Mouse (Mus musculus): ENCODE measurements around the gene Shroom3. TPM values are rescaled to one million over a fixed set of nuclear protein-coding genes. Genes with fewer than 3 reads are reported as not detected.

Shroom3 gene
- polyA plus RNA-seq, 1 experiment = 0.38 TPM

DNA sequence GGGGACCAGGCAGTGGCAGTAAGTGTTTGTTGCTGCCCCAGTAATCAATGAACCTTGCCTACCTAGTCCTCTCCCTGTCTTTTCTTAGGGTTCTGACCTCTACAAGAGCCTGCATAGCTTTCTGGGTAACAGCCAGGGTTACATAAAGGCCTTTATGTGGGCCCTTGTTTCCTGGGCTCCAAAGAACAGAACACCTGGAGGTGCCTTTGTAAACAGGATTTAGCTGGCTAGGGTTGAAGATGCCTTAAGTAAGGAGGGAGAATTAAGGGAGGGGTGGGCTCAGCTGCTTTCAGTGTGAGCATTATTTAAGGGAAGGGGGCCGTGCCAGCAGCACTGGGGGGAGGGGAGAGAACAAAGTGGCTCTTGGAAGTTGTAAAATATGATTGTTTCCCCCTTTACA, 210.5 kb downstream of the Shroom3 start:
- Histone ChIP-seq H3K4me3 (replicated peaks) (no peak overlapping the region), H3K9me3 (no peaks in the 10 kb centered on the region), H3K36me3 (replicated peaks; ENCODE audit: low read length) (no peaks in the 10 kb centered on the region), H3K27me3 (replicated peaks) (peaks cover 34% of the 10 kb centered on the region), H3K4me1 (peaks cover 18% of the 10 kb centered on the region; the same call in 1 of the 2 replicates)
- TF ChIP-seq FLI1 (IDR thresholded peaks at IDR 0.05; ENCODE audit: low read length) (no peak), GATA1 (IDR thresholded peaks at IDR 0.05; ENCODE audit: borderline replicate concordance, low read length) (no peak)

DNA sequence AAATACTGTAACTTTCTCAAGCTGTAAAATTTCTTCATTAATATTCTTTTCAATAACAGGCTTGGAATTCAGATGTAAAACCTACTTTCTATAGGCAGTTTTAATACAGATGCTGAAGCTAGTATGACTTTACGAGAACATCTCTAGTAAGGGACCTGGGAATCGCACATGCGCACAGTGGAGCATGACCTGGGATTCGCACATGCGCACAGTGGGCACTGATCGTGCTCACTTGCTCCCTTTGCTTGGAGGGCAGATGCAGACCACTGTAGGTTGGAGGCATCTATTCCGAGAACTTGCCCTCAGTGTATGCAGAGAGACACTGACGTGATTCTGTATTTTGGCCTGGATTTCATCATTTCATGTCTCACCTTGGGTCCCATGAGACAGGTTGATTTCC, 212.6 kb downstream of the Shroom3 start:
- no peak overlapping the region for H3K4me3 ChIP-seq (replicated peaks)
- H3K36me3 ChIP-seq (replicated peaks; ENCODE audit: low read length) = no peaks in the 10 kb centered on the region
- no peaks in the 10 kb centered on the region for H3K9me3 ChIP-seq
- peaks cover 18% of the 10 kb centered on the region; the same call in 1 of the 2 replicates for H3K4me1 ChIP-seq
- TF ChIP-seq GATA1 (IDR thresholded peaks at IDR 0.05; ENCODE audit: borderline replicate concordance, low read length) = no peak
- no peak for TF ChIP-seq FLI1 (IDR thresholded peaks at IDR 0.05; ENCODE audit: low read length)
- peaks cover 49% of the 10 kb centered on the region for H3K27me3 ChIP-seq (replicated peaks)

DNA sequence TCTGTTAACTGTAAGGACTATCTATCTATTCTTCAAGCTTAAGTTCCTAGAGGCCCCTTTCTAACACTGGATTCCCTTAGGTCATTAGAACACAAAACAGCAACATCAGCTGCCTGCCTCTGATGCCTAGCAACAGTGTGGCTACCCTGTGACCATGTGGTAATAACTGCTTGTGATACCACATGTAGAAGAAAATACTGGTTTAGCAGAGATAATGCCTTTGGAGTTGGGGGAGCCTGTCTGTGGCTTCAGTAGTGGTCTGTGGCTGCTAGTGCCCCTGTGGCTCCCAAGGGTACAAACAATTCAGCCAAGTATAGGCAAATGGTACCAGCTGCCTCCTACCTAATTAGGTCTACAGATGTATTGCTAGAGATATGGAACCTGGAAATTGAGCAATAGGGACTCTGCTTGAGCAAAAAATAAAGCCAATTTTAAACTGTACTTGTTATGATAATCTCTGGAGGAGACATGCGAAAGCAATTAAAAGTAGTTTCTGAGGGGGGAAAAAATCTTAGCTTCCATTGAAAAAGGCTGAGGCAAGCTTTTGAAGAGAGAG, 213.6 kb downstream of the Shroom3 start:
- Histone ChIP-seq H3K4me1 (peaks cover 18% of the 10 kb centered on the region; the same call in 1 of the 2 replicates), H3K36me3 (replicated peaks; ENCODE audit: low read length) (no peaks in the 10 kb centered on the region), H3K27me3 (replicated peaks) (peaks cover 54% of the 10 kb centered on the region), H3K9me3 (no peaks in the 10 kb centered on the region), H3K4me3 (replicated peaks) (no peak overlapping the region)
- no peak for TF ChIP-seq GATA1 (IDR thresholded peaks at IDR 0.05; ENCODE audit: borderline replicate concordance, low read length)
- TF ChIP-seq FLI1 (IDR thresholded peaks at IDR 0.05; ENCODE audit: low read length) = no peak

DNA sequence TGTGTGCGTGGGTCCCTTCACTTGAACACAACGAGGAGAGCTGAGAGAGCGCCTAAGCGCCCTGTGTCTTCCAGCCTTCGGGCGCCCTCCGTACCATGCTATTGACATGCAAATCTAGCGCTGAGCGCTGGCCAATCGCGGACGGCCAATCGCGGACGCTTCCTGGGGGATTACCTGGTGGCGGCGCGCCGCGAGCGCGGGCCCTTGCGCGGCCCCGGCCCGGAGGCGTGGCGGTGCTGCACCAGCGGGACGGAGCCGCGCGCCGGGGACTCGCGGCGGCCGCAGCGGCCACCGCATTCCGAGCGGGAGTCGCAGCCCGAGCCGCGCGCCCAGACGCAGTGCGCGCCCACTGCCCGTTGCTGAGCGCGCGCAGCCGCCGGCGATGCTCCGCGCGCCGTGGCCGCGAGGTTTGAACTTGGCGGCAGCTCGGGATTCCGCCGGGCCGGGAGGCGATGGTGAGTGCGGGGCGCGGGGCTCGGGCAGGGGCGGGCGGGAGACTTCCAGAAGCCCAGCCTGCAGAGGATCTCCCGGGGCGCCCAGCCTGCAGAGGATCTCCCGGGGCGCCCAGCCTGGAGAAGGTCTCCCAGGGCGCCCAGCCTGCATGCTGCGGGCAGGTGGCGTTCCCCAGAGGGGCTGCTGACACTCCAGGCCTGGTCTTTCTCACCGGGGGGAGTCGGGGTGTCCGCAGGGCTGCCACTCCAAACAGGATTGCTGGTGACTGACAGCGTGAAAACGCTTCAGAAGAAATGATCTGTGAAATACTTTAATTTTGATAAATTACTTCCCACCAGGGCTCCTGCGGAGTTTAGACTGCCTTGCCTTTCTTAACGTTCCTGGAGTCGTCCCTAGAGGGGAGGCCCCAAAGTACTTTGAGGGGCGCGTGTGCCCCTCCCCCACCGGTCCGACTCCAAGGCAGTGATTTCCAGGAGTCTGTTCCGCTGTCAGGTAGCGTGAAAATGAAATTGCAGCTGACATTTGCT, 214.8 kb downstream of the Shroom3 start:
- TF ChIP-seq FLI1 (IDR thresholded peaks at IDR 0.05; ENCODE audit: low read length) = no peak
- TF ChIP-seq GATA1 (IDR thresholded peaks at IDR 0.05; ENCODE audit: borderline replicate concordance, low read length) = no peak
- peaks cover 18% of the 10 kb centered on the region; the same call in 1 of the 2 replicates for H3K4me1 ChIP-seq
- H3K27me3 ChIP-seq (replicated peaks) = peaks cover 56% of the 10 kb centered on the region
- H3K9me3 ChIP-seq = no peaks in the 10 kb centered on the region
- H3K36me3 ChIP-seq (replicated peaks; ENCODE audit: low read length) = no peaks in the 10 kb centered on the region
- peak overlapping the region; percentile 78 for H3K4me3 ChIP-seq (replicated peaks)

DNA sequence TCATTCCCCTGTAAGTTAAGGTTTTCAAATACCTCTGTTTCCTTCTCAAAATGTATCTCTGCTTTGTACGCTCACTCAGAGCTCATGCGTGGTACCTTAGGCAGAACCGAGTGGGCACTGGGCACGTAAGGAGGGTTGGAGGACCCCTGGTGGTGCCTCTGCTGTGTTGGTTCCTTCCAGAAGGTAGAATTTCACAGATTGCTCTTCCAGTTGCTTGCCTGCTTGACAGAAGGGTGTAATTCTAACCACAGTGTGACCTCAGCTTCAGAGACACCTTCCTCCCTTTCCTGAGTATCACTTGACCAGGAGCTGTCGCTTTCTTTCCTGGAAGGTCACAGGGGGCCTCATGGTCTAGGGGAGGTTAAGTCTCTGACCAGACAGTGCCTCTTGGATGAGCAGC, 217.2 kb downstream of the Shroom3 start:
- Histone ChIP-seq H3K4me3 (replicated peaks) (no peak overlapping the region), H3K27me3 (replicated peaks) (peaks cover 67% of the 10 kb centered on the region), H3K4me1 (peaks cover 18% of the 10 kb centered on the region; the same call in 1 of the 2 replicates), H3K36me3 (replicated peaks; ENCODE audit: low read length) (no peaks in the 10 kb centered on the region), H3K9me3 (no peaks in the 10 kb centered on the region)
- TF ChIP-seq GATA1 (IDR thresholded peaks at IDR 0.05; ENCODE audit: borderline replicate concordance, low read length) (no peak), FLI1 (IDR thresholded peaks at IDR 0.05; ENCODE audit: low read length) (no peak)

DNA sequence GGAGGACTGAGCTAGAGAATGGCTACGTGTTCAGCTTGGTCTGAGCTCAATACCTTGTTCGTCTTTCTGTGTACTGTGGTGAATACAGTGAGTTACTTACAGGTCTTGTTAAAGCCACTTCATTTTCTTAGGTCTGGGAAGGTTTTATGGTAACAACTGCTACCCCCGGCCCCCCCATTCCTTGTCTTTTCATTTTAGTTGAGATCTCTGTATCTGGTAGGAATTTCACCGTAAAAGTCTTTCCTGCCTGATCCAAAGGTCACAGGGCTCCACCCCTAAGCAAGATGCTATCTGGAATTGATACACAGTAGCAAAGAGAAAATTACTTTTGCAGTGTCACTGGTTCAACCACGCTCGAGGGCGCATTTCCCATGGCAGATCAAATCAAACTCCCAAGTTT, 218.6 kb downstream of the Shroom3 start:
- Histone ChIP-seq H3K4me3 (replicated peaks) (no peak overlapping the region), H3K9me3 (no peaks in the 10 kb centered on the region), H3K27me3 (replicated peaks) (peaks cover 64% of the 10 kb centered on the region), H3K36me3 (replicated peaks; ENCODE audit: low read length) (no peaks in the 10 kb centered on the region), H3K4me1 (peaks cover 15% of the 10 kb centered on the region; the same call in 1 of the 2 replicates)
- TF ChIP-seq GATA1 (IDR thresholded peaks at IDR 0.05; ENCODE audit: borderline replicate concordance, low read length) (no peak), FLI1 (IDR thresholded peaks at IDR 0.05; ENCODE audit: low read length) (no peak)

DNA sequence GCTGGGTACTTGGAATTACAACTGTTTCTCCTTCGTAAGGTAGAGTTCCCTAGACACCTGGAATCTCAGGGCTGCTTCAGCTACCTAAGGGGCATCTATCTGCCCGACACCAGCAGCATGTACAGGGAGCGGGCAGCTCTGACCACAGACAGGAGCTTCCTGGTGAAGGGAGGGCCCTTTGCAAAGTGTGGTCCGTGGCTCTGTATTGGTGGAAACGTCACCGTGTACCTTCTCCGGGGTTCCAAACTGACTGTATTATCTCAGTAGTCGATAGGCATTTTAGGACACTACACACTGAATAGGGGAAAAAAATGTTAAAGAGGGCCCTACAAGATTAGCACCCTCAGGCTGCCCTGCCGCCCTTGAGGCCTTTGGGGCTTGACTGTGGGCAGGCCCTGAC, 221.9 kb downstream of the Shroom3 start:
- TF ChIP-seq GATA1 (IDR thresholded peaks at IDR 0.05; ENCODE audit: borderline replicate concordance, low read length) (no peak), FLI1 (IDR thresholded peaks at IDR 0.05; ENCODE audit: low read length) (no peak)
- peaks cover 6% of the 10 kb centered on the region; the same call in 1 of the 2 replicates for H3K9me3 ChIP-seq

DNA sequence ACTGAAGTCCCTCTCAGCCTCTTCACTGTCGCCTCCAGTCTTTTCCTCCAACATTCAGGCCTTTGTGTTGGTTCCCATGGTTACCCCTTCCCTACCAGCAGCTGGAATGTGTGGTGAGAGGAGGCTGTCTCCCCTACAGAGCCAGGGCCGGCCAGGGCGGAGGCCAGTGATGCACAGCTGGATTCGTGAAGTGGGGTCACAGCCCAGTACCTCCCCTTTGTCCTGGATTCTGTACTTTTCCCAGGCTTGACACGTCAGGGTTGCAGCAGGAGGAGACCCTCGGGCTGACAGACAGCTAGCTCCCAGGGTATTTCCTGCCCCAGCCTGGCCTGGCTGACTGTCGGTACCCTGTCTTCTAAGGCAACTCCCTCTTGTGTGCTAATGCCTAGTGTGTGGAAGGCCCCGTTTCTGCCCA, 222.4 kb downstream of the Shroom3 start:
- Histone ChIP-seq H3K4me3 (replicated peaks) (no peak overlapping the region), H3K36me3 (replicated peaks; ENCODE audit: low read length) (no peaks in the 10 kb centered on the region), H3K4me1 (no peaks in the 10 kb centered on the region), H3K9me3 (peaks cover 6% of the 10 kb centered on the region; the same call in 1 of the 2 replicates), H3K27me3 (replicated peaks) (peaks cover 50% of the 10 kb centered on the region)
- TF ChIP-seq GATA1 (IDR thresholded peaks at IDR 0.05; ENCODE audit: borderline replicate concordance, low read length) (no peak), FLI1 (IDR thresholded peaks at IDR 0.05; ENCODE audit: low read length) (no peak)

More for the DNA sequence above, 221.9 kb downstream of the Shroom3 start:
- no peaks in the 10 kb centered on the region for H3K4me1 ChIP-seq
- H3K4me3 ChIP-seq (replicated peaks) = no peak overlapping the region
- H3K27me3 ChIP-seq (replicated peaks) = peaks cover 52% of the 10 kb centered on the region
- no peaks in the 10 kb centered on the region for H3K36me3 ChIP-seq (replicated peaks; ENCODE audit: low read length)

DNA sequence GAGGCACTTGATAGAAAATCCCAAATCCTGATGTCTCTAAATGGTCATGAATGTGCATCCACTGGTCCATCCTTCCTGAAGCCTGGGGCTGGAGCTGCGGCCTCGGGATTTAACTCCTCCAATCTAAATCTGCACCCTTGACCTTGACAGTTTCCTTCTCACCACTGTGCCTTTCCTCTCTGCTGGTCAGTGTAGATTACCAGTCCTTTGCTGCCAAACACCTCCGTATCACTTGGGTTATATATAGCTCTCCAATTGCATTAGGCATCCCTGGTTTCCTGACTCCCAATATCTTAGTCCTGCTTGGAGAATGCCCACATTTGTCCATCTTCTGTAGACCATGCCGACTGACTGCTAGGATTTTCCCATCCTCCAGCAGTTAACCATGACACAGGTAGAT, 225.0 kb downstream of the Shroom3 start:
- no peak for TF ChIP-seq FLI1 (IDR thresholded peaks at IDR 0.05; ENCODE audit: low read length)
- no peak for TF ChIP-seq GATA1 (IDR thresholded peaks at IDR 0.05; ENCODE audit: borderline replicate concordance, low read length)
- H3K4me3 ChIP-seq (replicated peaks) = no peak overlapping the region
- peaks cover 6% of the 10 kb centered on the region; the same call in 1 of the 2 replicates for H3K9me3 ChIP-seq
- H3K4me1 ChIP-seq = no peaks in the 10 kb centered on the region
- H3K36me3 ChIP-seq (replicated peaks; ENCODE audit: low read length) = no peaks in the 10 kb centered on the region
- H3K27me3 ChIP-seq (replicated peaks) = peaks cover 51% of the 10 kb centered on the region

DNA sequence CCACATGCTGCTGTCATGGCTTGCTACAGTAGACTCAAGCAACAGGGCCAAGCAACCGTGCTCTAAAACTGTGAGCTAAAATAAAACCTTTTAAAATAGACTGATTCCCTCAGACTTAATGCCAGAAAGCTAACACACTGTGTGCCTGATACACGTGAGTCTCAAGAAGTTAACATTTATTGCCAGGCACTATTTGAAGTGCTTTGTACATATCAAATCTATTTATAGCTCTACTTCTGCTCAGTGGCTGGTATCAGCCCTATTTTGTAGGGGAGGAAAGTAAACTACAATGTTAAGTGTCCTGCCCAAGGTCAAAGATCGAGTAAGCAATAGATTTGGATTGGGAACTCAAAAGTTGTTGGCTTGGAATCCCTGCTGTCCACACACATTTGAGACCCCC, 227.6 kb downstream of the Shroom3 start:
- peaks cover 52% of the 10 kb centered on the region for H3K27me3 ChIP-seq (replicated peaks)
- no peak overlapping the region for H3K4me3 ChIP-seq (replicated peaks)
- peaks cover 6% of the 10 kb centered on the region; the same call in 1 of the 2 replicates for H3K9me3 ChIP-seq
- TF ChIP-seq FLI1 (IDR thresholded peaks at IDR 0.05; ENCODE audit: low read length) = no peak
- TF ChIP-seq GATA1 (IDR thresholded peaks at IDR 0.05; ENCODE audit: borderline replicate concordance, low read length) = no peak
- no peaks in the 10 kb centered on the region for H3K4me1 ChIP-seq
- no peaks in the 10 kb centered on the region for H3K36me3 ChIP-seq (replicated peaks; ENCODE audit: low read length)
